Mouse (Mus musculus) c-Kit-positive CD71-negative TER-119-negative erythroid progenitor cells, embryonic 14.5 days (primary cell): ENCODE data around the gene Palm.

Experiments
- DNase-seq: peaks from one replicate; pipeline ENCODE4 v3.0.0-alpha.2; 2013; ENCODE audit warnings: low read depth

Gene Palm

DNA sequence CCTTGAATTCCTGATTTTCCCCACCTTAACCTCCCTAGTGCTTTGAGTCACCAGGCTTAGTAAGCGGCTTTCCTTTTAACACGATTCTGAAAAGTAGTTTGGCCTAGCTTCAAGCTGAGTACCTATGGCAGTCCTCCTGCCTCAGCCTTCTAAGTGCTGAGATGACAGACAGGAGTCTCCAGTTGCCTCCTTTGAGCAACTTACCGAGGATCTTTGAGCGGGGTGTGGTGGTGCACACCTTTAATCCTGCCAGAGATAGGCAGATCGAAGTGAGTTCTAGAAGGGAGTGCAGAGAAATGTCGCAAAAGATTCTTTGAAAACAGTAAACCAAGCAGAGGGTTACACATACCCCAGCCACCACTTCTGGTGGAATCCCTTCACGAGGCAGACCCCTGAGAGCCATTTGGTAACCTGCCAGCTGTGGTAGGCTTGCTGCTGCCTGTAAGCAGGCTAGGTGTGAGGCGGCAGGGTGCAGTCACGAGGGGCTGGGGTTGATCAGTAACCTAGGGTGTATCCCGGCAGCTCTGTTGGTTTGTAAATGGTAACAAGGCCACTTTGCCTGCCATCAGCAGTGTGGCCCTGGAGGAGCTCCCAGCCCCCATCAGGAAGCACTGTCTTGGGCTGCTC is 62.3 kb downstream of the Palm start:
- no peak for DNase-seq

DNA sequence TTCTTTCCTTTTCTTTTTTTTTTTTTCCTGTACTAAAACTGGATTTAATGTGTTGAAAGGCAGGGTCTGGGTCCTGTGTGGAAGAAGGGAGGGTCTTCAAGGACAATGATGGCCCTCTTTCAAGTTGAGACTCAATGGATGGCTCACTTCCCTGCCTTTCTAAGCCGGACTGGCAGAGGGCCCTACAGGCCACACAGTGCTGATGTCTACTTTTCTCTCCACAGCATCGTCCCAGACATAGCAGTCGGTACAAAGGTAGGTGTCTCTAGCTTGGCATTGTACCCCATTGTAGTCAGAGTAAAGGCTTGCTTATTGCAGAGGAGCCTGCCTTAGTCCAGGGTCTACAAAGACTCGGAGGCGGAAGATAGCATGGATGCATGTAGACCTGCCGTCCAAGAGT is 62.9 kb downstream of the Palm start:
- no peak for DNase-seq

- no peak for DNase-seq
Measured at GRCm38 (mm10) chr10:79856704-79857451, 63.5 kb downstream of the Palm start.

GRCm38 (mm10) chr10:79857452-79857811 is 64.1 kb downstream of the Palm start:
- no peak for DNase-seq

GRCm38 (mm10) chr10:79857894-79858293 is 64.5 kb downstream of the Palm start:
- DNase-seq = no peak

GRCm38 (mm10) chr10:79858416-79859074 is 65.2 kb downstream of the Palm start:
- no peak for DNase-seq

DNA sequence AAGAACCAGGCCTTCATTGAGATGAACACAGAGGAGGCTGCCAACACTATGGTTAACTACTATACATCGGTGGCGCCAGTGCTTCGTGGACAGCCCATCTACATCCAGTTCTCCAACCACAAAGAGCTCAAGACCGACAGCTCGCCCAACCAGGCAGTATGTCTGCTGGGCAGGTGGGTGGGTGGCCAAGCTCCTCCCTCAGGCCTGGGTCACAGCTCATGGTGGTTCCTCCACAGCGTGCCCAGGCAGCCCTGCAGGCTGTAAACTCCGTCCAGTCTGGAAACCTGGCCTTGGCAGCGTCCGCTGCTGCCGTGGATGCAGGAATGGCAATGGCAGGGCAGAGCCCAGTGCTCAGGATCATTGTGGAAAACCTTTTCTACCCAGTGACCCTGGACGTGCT is 65.7 kb downstream of the Palm start:
- no peak for DNase-seq

GRCm38 (mm10) chr10:79860079-79860911 is 66.9 kb downstream of the Palm start:
- no peak for DNase-seq

DNA sequence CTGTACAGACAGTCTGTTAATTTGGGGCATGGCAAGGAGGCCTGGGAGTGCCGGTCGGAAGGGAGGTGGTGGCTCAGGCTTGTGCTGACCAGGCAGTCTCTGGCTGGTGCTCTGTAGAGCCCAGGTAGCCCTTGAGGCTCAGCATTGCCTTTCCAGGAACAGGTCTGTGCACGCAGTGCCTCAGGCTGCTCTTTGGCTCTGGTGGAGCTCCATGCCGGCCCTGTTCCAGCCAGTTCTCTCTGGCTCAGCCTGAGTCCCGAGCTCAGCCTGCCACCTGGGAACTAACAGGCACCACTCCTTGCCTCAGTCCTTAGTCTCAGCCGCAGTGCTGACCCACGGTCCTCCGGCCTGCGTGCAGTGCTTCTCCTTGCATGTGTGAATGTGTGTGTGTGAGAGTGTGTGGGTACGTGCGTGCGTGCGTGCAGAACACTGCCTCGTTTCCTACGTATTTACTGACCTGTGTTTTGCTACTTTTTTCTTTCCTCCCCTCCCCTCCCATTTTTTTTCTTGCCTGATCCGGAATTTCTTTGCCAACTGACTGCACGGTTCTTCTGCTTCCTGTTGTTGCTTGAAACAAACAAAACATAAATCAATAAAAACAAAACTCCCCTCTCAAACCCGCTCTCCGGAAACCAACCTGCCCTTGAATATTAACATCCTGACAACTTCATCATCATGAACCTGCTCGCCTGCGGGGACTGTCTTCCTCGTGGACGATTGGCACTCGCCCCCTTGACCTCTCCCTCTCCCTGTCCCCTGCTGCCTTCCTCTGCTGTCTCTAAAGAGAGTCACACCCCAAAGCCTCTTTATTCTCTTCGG is 68.1 kb downstream of the Palm start:
- no peak for DNase-seq

- no peak for DNase-seq
Measured at GRCm38 (mm10) chr10:79862049-79862788, 68.8 kb downstream of the Palm start.

GRCm38 (mm10) chr10:79862925-79863324 is 69.6 kb downstream of the Palm start:
- no peak for DNase-seq

- no peak for DNase-seq
Measured at GRCm38 (mm10) chr10:79864351-79865188, 71.2 kb downstream of the Palm start.

GRCm38 (mm10) chr10:79865189-79865601 is 71.8 kb downstream of the Palm start:
- no peak for DNase-seq

GRCm38 (mm10) chr10:79865801-79866295 is 72.5 kb downstream of the Palm start:
- DNase-seq = no peak

DNA sequence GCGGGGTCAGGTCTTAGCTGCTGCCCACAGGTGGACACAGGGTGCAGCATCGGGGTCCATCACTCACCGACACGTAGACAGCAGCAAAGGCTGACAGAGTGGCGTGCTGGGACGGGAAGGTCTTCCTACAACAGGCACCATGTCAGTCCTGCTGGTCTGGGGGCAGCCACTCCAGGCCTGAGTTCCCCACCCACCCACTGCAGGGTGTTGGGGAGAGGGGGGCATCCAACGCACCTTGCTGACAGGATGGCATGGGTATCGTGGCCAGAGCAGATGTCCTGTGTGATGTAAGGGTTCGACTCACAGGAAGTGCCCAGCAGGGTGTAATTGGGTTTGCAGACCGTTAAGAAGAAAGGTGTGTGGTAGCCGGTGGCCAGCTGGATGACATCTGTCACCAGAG is 73.2 kb downstream of the Palm start:
- DNase-seq = no peak
